Mouse (Mus musculus): ENCODE data around the gene Amz2.

The Amz2 gene

GRCm38 (mm10) chr11:109496475-109496993 lies 70.8 kb downstream of the Amz2 start:
- no peak for DNase-seq

GRCm38 (mm10) chr11:109496996-109497714 lies 71.4 kb downstream of the Amz2 start:
- DNase-seq: no peak

- DNase-seq: no peak
These were observed 72.2 kb downstream of the Amz2 start for GRCm38 (mm10) chr11:109497990-109498389.

- no peak for DNase-seq
These were observed 74.5 kb downstream of the Amz2 start for GRCm38 (mm10) chr11:109500206-109500605.
